Mouse (Mus musculus) spleen, adult 2 months (tissue): ENCODE measurements around the gene Rap1a. TPM values are rescaled to one million over a fixed set of nuclear protein-coding genes. Genes with fewer than 3 reads are reported as not detected.

Experiments
- DNase-seq, 2 experiments: peaks; one replicate each; pipeline versions ENCODE4 v3.0.0 to v3.0.0-alpha.2; 2012 to 2021; ENCODE audit warnings: low spot score in 2 of 2, low read depth in 1 of 2
- H3K27ac ChIP-seq: fragments of 200-500 bp; 2 replicates; pipeline ENCODE4 v1.5.1; 2012; ENCODE audit warnings: low read length, inconsistent platforms; ENCODE audit not compliant: insufficient read depth
- H3K27me3 ChIP-seq: fragments of 200-500 bp; 2 replicates; pipeline ENCODE4 v1.6.1; 2012; ENCODE audit warnings: mild to moderate bottlenecking, moderate library complexity, low read length, inconsistent platforms; ENCODE audit not compliant: control insufficient read depth, insufficient read depth
- H3K36me3 ChIP-seq: fragments of 200-500 bp; 2 replicates; pipeline ENCODE4 v1.6.1; 2012; ENCODE audit warnings: mild to moderate bottlenecking, low read length, inconsistent platforms; ENCODE audit not compliant: control insufficient read depth, insufficient read depth
- H3K4me1 ChIP-seq: fragments of 200-500 bp; 2 replicates; pipeline ENCODE4 v1.6.1; 2011; ENCODE audit warnings: inconsistent platforms; ENCODE audit not compliant: control insufficient read depth, insufficient read depth, insufficient read length
- H3K4me3 ChIP-seq: fragments of 200-500 bp; 2 replicates; pipeline ENCODE4 v1.5.1; 2011; ENCODE audit warnings: mild to moderate bottlenecking, inconsistent platforms; ENCODE audit not compliant: insufficient read depth, insufficient read length; ENCODE audit errors: extremely low read depth
- CTCF ChIP-seq: fragments of 200-500 bp; IDR thresholded peaks from 2 replicates; pipeline ENCODE4 v1.5.1; 2011; ENCODE audit warnings: mild to moderate bottlenecking, inconsistent platforms; ENCODE audit not compliant: insufficient read depth, insufficient read length, insufficient replicate concordance; ENCODE audit errors: extremely low read depth
- POLR2A ChIP-seq: fragments of 200-500 bp; IDR thresholded peaks from 2 replicates; pipeline ENCODE4 v1.6.1; 2011; ENCODE audit warnings: low read depth, low read length, inconsistent platforms
- WGBS: fragments of 180-500 bp; shearing (Covaris S2); methylation state at CpG from one replicate; pipeline ENCODE4 v1.1.7; 2018; 5-methylcytosine and 5-hydroxymethylcytosine counted together
- polyA plus RNA-seq: library from polyadenylated mRNA; depleted of rRNA; stranded (reverse); fragments of >200 nt; gene quantifications from 2 replicates; pipeline ENCODE4 v1.2.3, GENCODE M21; 2012

Rap1a gene
- polyA plus RNA-seq, 1 experiment: 8.0 TPM

- H3K4me1 ChIP-seq: peaks cover 2% of the 10 kb centered on the region
- 45% methylated on average over 2 of the region's 2 CpGs for WGBS
These were observed 31.8 kb downstream of the Rap1a start for GRCm38 (mm10) chr3:105769380-105769779.

GRCm38 (mm10) chr3:105768529-105768928 lies 32.6 kb downstream of the Rap1a start:
- no peak for DNase-seq
- H3K27me3 ChIP-seq: no peaks in the 10 kb centered on the region
- 24% methylated on average over 6 of the region's 6 CpGs for WGBS
- no peak overlapping the region for H3K4me3 ChIP-seq
- peaks cover 2% of the 10 kb centered on the region for H3K4me1 ChIP-seq
- no peaks in the 10 kb centered on the region for H3K36me3 ChIP-seq
- no peak overlapping the region for H3K27ac ChIP-seq
- no peak for TF ChIP-seq POLR2A
- no peak for TF ChIP-seq CTCF

More at GRCm38 (mm10) chr3:105769380-105769779, 31.8 kb downstream of the Rap1a start:
- no peak for TF ChIP-seq POLR2A
- TF ChIP-seq CTCF: no peak
- Histone ChIP-seq H3K27me3 (no peaks in the 10 kb centered on the region), H3K36me3 (no peaks in the 10 kb centered on the region), H3K4me3 (no peak overlapping the region), H3K27ac (no peak overlapping the region)
- no peak for DNase-seq

GRCm38 (mm10) chr3:105763132-105763851 lies 37.8 kb downstream of the Rap1a start:
- peak in 1 of 2 experiments; percentile 11 for DNase-seq
- Histone ChIP-seq H3K27ac (peak overlapping the region; percentile 16; the same call in 1 of the 2 replicates), H3K4me1 (peaks cover 12% of the 10 kb centered on the region), H3K27me3 (no peaks in the 10 kb centered on the region), H3K36me3 (no peaks in the 10 kb centered on the region), H3K4me3 (no peak overlapping the region)
- TF ChIP-seq CTCF (no peak), POLR2A (no peak)
- WGBS: 7% methylated on average over 4 of the region's 4 CpGs

GRCm38 (mm10) chr3:105760063-105760462 lies 41.1 kb downstream of the Rap1a start:
- H3K36me3 ChIP-seq: no peaks in the 10 kb centered on the region
- H3K27ac ChIP-seq: no peak overlapping the region
- no peaks in the 10 kb centered on the region for H3K27me3 ChIP-seq
- TF ChIP-seq CTCF: no peak
- TF ChIP-seq POLR2A: no peak
- no peak overlapping the region for H3K4me3 ChIP-seq
- H3K4me1 ChIP-seq: peaks cover 11% of the 10 kb centered on the region
- WGBS: 85% methylated on average over 3 of the region's 3 CpGs
- DNase-seq: no peak

- Histone ChIP-seq H3K4me3 (no peak overlapping the region), H3K27me3 (no peaks in the 10 kb centered on the region), H3K27ac (no peak overlapping the region), H3K36me3 (no peaks in the 10 kb centered on the region), H3K4me1 (peaks cover 11% of the 10 kb centered on the region)
- WGBS: 83% methylated on average over 4 of the region's 4 CpGs
- no peak for DNase-seq
- TF ChIP-seq POLR2A: no peak
- TF ChIP-seq CTCF: no peak
These were observed 42.5 kb downstream of the Rap1a start for GRCm38 (mm10) chr3:105758658-105759057.

GRCm38 (mm10) chr3:105758098-105758497 lies 43.0 kb downstream of the Rap1a start:
- no peak overlapping the region for H3K4me3 ChIP-seq
- no peaks in the 10 kb centered on the region for H3K27me3 ChIP-seq
- TF ChIP-seq CTCF (no peak), POLR2A (no peak)
- no peak overlapping the region for H3K27ac ChIP-seq
- H3K4me1 ChIP-seq: peaks cover 8% of the 10 kb centered on the region
- DNase-seq: no peak
- H3K36me3 ChIP-seq: no peaks in the 10 kb centered on the region
